Mouse (Mus musculus) cerebellum, adult 11-12 months (tissue): ENCODE measurements around the gene Aif1.

Experiments
- DNase-seq: peaks from one replicate; pipeline ENCODE4 v3.0.0; 2022

Aif1 gene

GRCm38 (mm10) chr17:35175968-35176367 is at the start of gene Aif1:
Gene Aif1, minus strand, starts transcription at chr17:35176068.
- no peak for DNase-seq

GRCm38 (mm10) chr17:35225456-35225855 is 49.6 kb upstream of the Aif1 start:
- DNase-seq, result no peak

GRCm38 (mm10) chr17:35224641-35225040 is 48.8 kb upstream of the Aif1 start:
- DNase-seq, result no peak

- peak; percentile 14 for DNase-seq
These were observed 46.4 kb upstream of the Aif1 start for GRCm38 (mm10) chr17:35222299-35222698.

GRCm38 (mm10) chr17:35220156-35220952 is 44.5 kb upstream of the Aif1 start, which contains the start of gene Gm16181:
Gene Gm16181, plus strand, starts transcription at chr17:35220834.
- peak; percentile 12 for DNase-seq

GRCm38 (mm10) chr17:35219601-35220041 is 43.8 kb upstream of the Aif1 start:
- DNase-seq, result peak; percentile 13

- DNase-seq, result no peak
These were observed 42.8 kb upstream of the Aif1 start for GRCm38 (mm10) chr17:35218516-35219193.

GRCm38 (mm10) chr17:35213071-35213470 is 37.2 kb upstream of the Aif1 start:
- DNase-seq, result no peak

GRCm38 (mm10) chr17:35210593-35210992 is 34.7 kb upstream of the Aif1 start:
- DNase-seq, result no peak

GRCm38 (mm10) chr17:35209785-35210535 is 34.1 kb upstream of the Aif1 start:
- DNase-seq, result no peak

GRCm38 (mm10) chr17:35205380-35205769 is 29.5 kb upstream of the Aif1 start:
- no peak for DNase-seq

- DNase-seq, result no peak
These were observed 28.9 kb upstream of the Aif1 start, which contains the start of gene Lta for GRCm38 (mm10) chr17:35204494-35205379. Gene Lta, minus strand, starts transcription at chr17:35205351.

- DNase-seq, result no peak
These were observed 26.6 kb upstream of the Aif1 start for GRCm38 (mm10) chr17:35202442-35202841.

GRCm38 (mm10) chr17:35201787-35202186 is 25.9 kb upstream of the Aif1 start, which contains the start of gene Tnf:
Gene Tnf, minus strand, starts transcription at chr17:35202007.
- DNase-seq, result no peak

- no peak for DNase-seq
These were observed 25.3 kb upstream of the Aif1 start for GRCm38 (mm10) chr17:35201128-35201527.

GRCm38 (mm10) chr17:35200398-35200797 is 24.5 kb upstream of the Aif1 start:
- DNase-seq, result no peak

GRCm38 (mm10) chr17:35198946-35199345 is 23.1 kb upstream of the Aif1 start:
- DNase-seq, result no peak

GRCm38 (mm10) chr17:35198029-35198428 is 22.2 kb upstream of the Aif1 start:
- no peak for DNase-seq

GRCm38 (mm10) chr17:35197126-35197525 is 21.3 kb upstream of the Aif1 start:
- DNase-seq, result no peak

GRCm38 (mm10) chr17:35196321-35196641 is 20.4 kb upstream of the Aif1 start:
- no peak for DNase-seq

GRCm38 (mm10) chr17:35195631-35196320 is 19.9 kb upstream of the Aif1 start:
- peak; percentile 41 for DNase-seq
